Mouse (Mus musculus) megakaryocyte-erythroid progenitor cell, adult 5-6 weeks (primary cell): ENCODE data around the gene Psma5. TPM values are rescaled to one million over a fixed set of nuclear protein-coding genes. Genes with fewer than 3 reads are reported as not detected.
A peak's percentile ranks its signal among the peaks of the same experiment; 100 is the strongest.

Experiments used
- ATAC-seq: replicated peaks from 2 replicates; pipeline ENCODE4 v1.8.0; 2016; ENCODE audit warnings: mild to moderate bottlenecking, inconsistent platforms; ENCODE audit not compliant: severe bottlenecking, poor library complexity, low FRiP score, low TSS enrichment
- total RNA-seq, 2 experiments: library from RNA; stranded (forward) in 1 of 2; stranded (reverse) in 1 of 2; fragments of 200-1000, 215-1000 nt in 1 of 2; fragments of >200 nt in 1 of 2; fragmentation: Nextera tagmentation in 1 of 2; gene quantifications; 2 replicates each; pipeline ENCODE4 v1.2.3; 2014 to 2017

Gene Psma5
- total RNA-seq, 2 experiments from 2014 or later: 248 to 358 TPM

DNA sequence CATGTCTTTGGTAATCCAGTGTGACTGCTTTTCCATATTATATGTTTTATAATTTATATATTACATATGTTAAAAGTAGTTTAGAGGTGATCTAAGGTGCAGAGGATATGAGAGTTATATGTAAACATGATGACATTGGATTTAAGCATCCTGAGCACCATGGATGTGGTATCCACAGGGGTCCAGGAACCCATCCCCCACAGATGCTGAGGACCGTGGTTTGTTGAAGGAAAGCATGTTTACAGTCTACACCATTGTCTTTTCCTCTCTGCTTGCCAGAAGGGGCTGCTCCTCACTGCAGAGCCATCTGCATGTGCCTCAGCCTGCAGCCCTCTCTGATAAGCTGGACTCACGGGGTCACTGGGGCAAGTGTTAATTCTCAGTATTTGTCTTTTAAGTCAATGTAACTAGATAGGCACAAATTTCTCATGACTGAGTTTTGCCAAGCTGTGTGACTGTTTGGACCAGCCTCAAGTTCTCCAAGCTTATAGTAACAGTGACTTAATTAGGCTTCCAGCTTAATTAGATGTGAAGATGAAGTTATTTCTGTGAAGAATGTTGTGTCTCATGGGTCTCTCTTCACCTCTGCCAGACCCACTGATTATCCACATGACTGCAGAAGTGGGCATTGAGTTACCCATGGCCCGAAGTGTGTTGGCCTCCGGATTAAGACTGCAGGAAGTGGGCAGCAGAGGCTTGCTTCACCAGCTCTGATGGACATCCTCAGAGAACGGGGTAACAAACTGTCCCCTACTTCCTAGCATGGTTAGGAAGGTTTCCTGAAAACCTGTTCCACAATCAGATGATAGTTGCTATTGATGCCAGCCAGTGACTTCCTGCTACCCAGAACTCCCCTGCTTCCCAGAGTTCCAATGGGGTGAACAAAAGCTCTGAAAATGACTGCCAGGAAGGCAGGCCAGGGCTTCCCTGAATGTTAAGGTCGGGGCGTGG is 41.2 kb downstream of the Psma5 start:
- ATAC-seq: 0 out of 2 replicates have a peak, but pooled peaks have one; percentile 39

GRCm38 (mm10) chr3:108300455-108301030 is 43.8 kb downstream of the Psma5 start:
- no peak for ATAC-seq

DNA sequence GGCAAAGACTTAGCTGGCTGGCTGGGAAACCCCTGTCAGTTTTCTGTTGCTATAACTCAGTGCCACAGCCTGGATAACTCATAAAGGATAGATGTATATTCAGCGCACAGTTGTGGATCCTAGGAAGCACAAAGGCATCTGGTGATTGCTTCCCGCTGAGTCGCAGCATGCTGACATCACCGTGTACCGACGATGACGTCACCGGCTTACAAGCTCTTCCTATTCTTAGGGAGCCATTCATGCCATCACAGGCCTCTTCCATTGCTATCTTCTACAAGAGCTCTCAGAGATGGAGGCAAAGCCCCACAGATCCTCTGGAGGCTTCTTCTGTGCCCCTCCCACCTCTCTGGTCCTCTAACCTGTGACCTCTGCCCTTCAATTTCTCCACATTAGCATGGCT is 47.0 kb downstream of the Psma5 start:
- ATAC-seq: no peak

DNA sequence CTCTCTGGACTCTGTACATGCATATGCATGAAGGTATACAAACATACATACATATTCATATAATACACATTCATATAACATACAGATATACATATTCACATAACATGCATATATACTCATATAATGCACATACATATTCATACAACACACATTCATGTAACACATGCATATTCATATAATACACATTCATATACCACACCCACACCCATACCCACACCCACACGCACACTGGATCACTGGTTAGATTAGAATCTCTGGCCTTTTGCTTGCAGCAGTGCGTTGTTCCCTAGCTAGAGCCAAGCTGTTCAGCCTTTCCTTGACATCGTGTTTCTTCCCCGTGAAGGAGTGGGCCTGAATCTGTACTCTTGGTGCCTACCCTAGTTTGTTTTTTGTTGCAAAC is 48.0 kb downstream of the Psma5 start:
- ATAC-seq: peak; percentile 78

GRCm38 (mm10) chr3:108306387-108306786 is 49.7 kb downstream of the Psma5 start:
- ATAC-seq: no peak

- no peak for ATAC-seq
Measured at GRCm38 (mm10) chr3:108307485-108307884, 50.8 kb downstream of the Psma5 start.

- ATAC-seq: no peak
Measured at GRCm38 (mm10) chr3:108310921-108311341, 54.2 kb downstream of the Psma5 start.

- no peak for ATAC-seq
Measured at GRCm38 (mm10) chr3:108311688-108312087, 55.0 kb downstream of the Psma5 start.

DNA sequence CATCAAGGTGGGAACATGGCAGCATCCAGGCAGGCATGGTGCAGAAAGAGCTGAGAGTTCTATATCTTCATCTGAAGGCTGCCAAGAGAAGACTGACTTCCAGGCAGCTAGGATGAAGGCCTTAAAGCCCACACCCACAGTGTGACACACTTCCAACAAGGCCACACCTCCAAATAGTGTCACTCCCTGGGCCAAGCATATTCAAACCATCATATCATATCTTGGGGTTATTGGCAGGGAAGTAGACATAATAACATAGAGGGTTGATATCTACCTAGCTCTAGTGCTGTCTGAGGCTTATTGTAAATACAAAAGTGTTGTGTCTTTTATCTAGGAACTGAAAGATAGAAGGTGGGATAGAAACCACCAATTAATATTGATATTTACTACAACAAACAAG is 55.7 kb downstream of the Psma5 start:
- 0 out of 2 replicates have a peak, but pooled peaks have one; percentile 14 for ATAC-seq

DNA sequence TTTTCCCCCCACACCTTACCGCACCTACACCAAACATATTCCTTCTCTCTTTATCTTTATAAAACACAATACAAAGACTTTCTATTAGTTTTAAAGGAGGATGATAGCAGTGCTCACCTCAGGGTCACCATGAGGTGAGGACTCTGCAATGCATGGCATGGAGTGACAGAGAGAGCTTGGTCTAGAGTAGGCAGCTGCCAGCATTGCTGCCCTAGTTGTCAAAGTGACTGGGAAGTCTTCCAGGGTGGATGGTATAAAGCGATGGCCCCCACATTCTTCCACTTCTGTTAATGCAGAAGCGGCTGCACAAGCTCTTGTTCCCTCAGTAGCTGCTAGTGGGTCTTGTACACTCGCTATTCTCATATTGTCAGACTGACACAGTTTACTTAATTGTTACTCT is 56.4 kb downstream of the Psma5 start:
- ATAC-seq: peak; percentile 27; the same call in 1 of the 2 replicates

- ATAC-seq: peak; percentile 60
Measured at GRCm38 (mm10) chr3:108314038-108314675, 57.4 kb downstream of the Psma5 start.

GRCm38 (mm10) chr3:108318517-108318916 is 61.8 kb downstream of the Psma5 start:
- ATAC-seq: no peak

DNA sequence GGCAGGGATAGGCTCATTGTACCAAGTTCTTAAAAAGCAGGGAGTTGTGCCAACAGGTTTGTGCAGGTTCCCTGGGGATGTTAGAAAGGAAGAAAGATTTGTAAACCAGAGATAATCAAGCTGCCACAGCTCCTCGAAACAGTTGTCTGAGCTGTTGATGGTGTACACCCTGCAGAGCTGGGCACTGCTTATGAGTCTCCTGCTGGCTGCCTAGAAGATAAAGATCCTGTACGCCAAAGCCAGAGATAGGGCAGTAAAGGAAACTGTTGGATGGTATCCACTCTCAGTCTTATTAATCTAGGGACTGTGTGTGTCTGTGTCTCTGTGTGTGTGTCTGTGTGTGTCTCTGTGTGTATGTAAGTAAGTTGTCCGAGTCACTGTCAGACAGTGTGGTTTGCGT is 64.9 kb downstream of the Psma5 start:
- ATAC-seq: 0 out of 2 replicates have a peak, but pooled peaks have one; percentile 35

DNA sequence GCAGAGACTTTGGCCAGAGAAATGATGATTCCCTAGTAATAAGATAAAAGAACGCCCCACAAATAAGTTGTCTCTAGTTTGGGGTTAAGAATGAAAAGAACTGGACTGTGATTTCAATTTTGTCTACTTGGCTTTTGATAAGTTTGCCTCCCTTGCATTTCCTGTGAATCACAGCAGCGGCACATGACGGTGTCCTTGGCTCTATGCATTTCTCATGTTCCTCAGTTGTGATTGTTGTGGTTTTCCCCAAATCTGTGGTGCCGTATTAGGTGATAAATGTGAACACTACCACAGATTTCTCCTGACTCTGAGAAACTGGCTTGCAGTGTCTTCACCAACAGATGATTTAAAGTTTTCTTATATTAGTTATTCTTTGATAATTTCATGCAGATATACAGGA is 65.4 kb downstream of the Psma5 start:
- ATAC-seq: no peak

GRCm38 (mm10) chr3:108322962-108323361 is 66.2 kb downstream of the Psma5 start:
- ATAC-seq: peak; percentile 97

DNA sequence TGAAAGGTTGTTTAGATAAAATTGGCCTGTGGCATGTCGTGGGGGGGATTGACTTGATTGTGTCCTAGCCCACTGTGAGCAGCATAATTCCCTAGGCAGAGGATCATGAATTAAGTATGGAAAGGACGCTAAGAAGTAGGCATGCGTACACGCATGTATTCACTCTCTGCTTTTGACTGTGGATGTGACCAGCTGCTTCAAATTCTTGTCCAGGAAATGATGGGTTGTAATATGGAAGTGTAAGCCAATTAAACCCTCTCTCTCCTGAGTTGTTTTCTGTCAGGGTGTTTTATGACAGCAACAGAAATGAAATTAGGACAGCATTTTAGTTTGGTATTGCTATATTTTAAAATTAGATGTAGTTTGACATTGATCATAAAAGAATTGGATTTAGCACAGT is 68.1 kb downstream of the Psma5 start:
- no peak for ATAC-seq

- no peak for ATAC-seq
Measured at GRCm38 (mm10) chr3:108325521-108325920, 68.8 kb downstream of the Psma5 start.

GRCm38 (mm10) chr3:108327275-108327674 is 70.5 kb downstream of the Psma5 start:
- no peak for ATAC-seq

GRCm38 (mm10) chr3:108327916-108328315 is 71.2 kb downstream of the Psma5 start:
- ATAC-seq: peak; percentile 16; the same call in 1 of the 2 replicates

DNA sequence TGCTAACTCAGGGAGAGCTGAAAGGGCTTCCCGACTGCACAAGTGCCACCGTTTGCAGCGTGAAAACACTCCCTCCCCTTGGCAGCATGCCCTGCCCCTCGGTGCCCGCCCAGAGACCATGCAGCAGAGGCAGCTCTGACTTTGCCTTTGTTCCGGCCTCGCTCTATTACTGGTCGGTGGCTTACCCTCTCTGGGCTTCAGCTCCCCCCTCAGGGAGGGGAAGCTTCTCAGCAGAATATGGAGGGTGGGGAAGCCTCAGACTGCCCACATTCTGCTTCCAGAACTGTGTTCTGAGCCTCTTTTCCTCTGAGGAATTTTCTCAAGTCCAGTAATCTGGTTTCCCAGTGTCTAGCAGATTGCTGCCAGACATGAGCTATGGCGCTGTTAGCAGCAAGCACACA is 71.7 kb downstream of the Psma5 start:
- ATAC-seq: peak; percentile 86
